Mouse (Mus musculus) intestine, postnatal 0 days (tissue): ENCODE measurements around the gene Tcf7l2. TPM values are rescaled to one million over a fixed set of nuclear protein-coding genes. Genes with fewer than 3 reads are reported as not detected.

Experiments
- ATAC-seq: fragments of 200-750 bp; cut with Nextera tagmentation; 2 replicates; pipeline ENCODE4 v1.8.0; 2017; ENCODE audit warnings: mild to moderate bottlenecking, moderate TSS enrichment, moderate library complexity
- H3K27ac ChIP-seq: fragments of 300-500 bp; sonication (generic); 2 replicates; pipeline ENCODE4 v1.5.1; 2014; ENCODE audit warnings: mild to moderate bottlenecking, low read depth, low read length, moderate library complexity
- H3K27me3 ChIP-seq: fragments of 300-500 bp; sonication (generic); replicated peaks from 2 replicates; pipeline ENCODE4 v1.6.1; 2014; ENCODE audit warnings: low read length, mixed read lengths; ENCODE audit not compliant: control insufficient read depth, insufficient read depth
- H3K36me3 ChIP-seq: fragments of 300-500 bp; sonication (generic); 2 replicates; pipeline ENCODE4 v1.6.1; 2014; ENCODE audit warnings: mild to moderate bottlenecking, moderate library complexity; ENCODE audit not compliant: control insufficient read depth, insufficient read depth
- H3K4me1 ChIP-seq: fragments of 300-500 bp; sonication (generic); replicated peaks from 2 replicates; pipeline ENCODE4 v1.6.1; 2014; ENCODE audit warnings: antibody characterized with exemption, low read length, mixed read lengths; ENCODE audit not compliant: control insufficient read depth, insufficient read depth
- H3K4me2 ChIP-seq: fragments of 300-500 bp; sonication (generic); replicated peaks from 2 replicates; pipeline ENCODE4 v1.6.1; 2014; ENCODE audit warnings: low read depth, mild to moderate bottlenecking, moderate library complexity
- H3K4me3 ChIP-seq: fragments of 300-500 bp; sonication (generic); 2 replicates; pipeline ENCODE4 v1.5.1; 2014; ENCODE audit warnings: low read depth, low read length
- H3K9ac ChIP-seq: fragments of 300-500 bp; sonication (generic); 2 replicates; pipeline ENCODE4 v1.6.1; 2014; ENCODE audit warnings: mild to moderate bottlenecking, low read depth, low read length
- H3K9me3 ChIP-seq: fragments of 300-500 bp; sonication (generic); 2 replicates; pipeline ENCODE4 v1.6.1; 2016; ENCODE audit warnings: mixed run types; ENCODE audit not compliant: control insufficient read depth
- CTCF ChIP-seq: sonication (generic); IDR thresholded peaks from 2 replicates; pipeline ENCODE4 v1.5.1; 2016; ENCODE audit warnings: low read depth, mild to moderate bottlenecking, control low read depth, antibody characterized with exemption, moderate library complexity
- WGBS: fragments of 180-500 bp; shearing (Covaris S2); extraction: QIAGEN DNeasy Blood & Tissue Kit; methylation state at CpG from one replicate; pipeline ENCODE4 v1.1.7; 2014; 5-methylcytosine and 5-hydroxymethylcytosine counted together
- polyA plus RNA-seq: library from polyadenylated mRNA; unstranded; fragments of >200 nt; fragmentation: Nextera tagmentation; extraction: Ambion mirVana; gene quantifications from 2 replicates; pipeline ENCODE4 v1.2.1, GENCODE M21; 2015

Tcf7l2 gene
- 32.4 and 37.4 TPM in 2 replicates for polyA plus RNA-seq

DNA sequence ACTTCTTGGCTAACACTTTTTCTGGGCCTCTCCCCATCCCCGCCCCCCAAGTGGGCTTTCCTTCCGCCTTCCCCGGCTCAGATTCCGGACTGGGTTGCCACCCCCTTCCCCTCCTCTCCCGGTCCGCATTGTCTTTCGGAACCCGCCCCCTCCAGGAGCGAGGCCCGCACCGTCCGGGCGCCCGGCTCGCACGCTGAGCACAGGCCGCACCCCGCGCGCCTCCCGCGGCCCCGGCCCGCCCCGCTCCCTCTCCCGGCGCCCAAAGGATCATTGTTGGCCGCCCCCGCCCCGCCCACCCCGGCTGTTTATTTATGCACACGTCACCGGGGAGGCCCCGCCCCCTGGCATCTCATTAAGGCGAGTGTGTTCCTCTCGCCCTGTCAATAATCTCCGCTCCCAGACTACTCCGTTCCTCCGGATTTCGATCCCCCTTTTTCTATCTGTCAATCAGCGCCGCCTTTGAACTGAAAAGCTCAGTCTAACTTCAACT lies at the start of gene Tcf7l2:
Gene Tcf7l2 (plus strand): TSS at position 382 of the 490 bp plus-strand sequence.
- peak; percentile 25 for TF ChIP-seq CTCF
- H3K27me3 ChIP-seq, result no peaks in the 10 kb centered on the region
- no peaks in the 10 kb centered on the region for H3K36me3 ChIP-seq
- no peaks in the 10 kb centered on the region for H3K9me3 ChIP-seq
- WGBS, result 1% methylated on average over 41 of the region's 42 CpGs
- peak within 1 kb of the TSS; percentile 92 for H3K4me2 ChIP-seq
- peaks cover 4% of the 10 kb centered on the region; the same call in 1 of the 2 replicates for H3K4me1 ChIP-seq
- ATAC-seq, result peak; percentile 85
- H3K9ac ChIP-seq, result peak within 1 kb of the TSS; percentile 96
- H3K4me3 ChIP-seq, result peak within 1 kb of the TSS; percentile 80
- peak within 1 kb of the TSS; percentile 97 for H3K27ac ChIP-seq

DNA sequence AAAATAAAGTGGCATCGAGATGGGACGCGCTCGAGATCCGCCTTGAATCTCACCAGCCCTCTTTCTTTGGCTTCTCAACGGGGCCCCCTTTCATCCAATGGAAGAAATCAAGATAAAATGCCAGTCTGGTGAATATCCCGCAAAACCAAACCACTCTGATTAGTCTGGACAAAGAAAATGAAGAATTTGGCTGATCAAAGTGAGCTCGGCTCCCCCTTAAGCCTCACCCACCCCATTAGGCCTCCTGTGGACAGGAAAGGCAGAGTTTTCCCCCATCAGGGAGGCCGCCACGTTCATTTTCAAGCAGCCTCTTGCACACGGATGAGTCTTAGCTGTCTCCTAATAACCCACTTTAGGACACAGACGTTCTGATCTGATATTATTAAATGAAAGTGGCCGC lies 47.0 kb upstream of the Tcf7l2 start:
- no peaks in the 10 kb centered on the region for H3K36me3 ChIP-seq
- no peaks in the 10 kb centered on the region for H3K9me3 ChIP-seq
- TF ChIP-seq CTCF, result no peak
- H3K9ac ChIP-seq, result no peak overlapping the region
- H3K27ac ChIP-seq, result no peak overlapping the region
- H3K4me1 ChIP-seq, result 0 out of 2 replicates have a peak, but pooled peaks cover 2% of the 10 kb centered on the region
- H3K4me3 ChIP-seq, result no peak overlapping the region
- H3K27me3 ChIP-seq, result no peaks in the 10 kb centered on the region
- WGBS, result 56% methylated on average over 13 of the region's 13 CpGs
- no peak overlapping the region for H3K4me2 ChIP-seq
- no peak for ATAC-seq

DNA sequence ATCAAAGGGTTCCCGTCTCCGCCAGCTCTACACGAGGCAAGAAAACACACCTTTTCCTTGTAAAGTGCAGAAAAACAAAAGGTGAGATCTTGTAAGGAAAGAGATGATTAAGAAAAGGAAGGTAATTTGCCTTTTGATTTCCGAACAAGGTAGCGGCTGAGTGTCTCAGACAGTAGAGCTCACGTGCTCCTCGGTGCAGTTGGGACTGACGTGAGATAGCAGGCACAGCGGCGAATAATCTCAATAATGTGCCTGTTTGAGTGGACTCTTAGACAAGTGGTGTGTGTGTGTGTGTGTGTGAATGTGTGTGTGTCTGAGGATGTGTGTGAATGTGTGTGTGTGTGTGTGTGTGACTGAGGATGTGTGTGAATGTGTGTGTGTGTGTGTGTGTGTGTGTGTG lies 46.2 kb upstream of the Tcf7l2 start:
- Histone ChIP-seq H3K9ac (no peak overlapping the region), H3K27me3 (no peaks in the 10 kb centered on the region), H3K9me3 (no peaks in the 10 kb centered on the region), H3K4me2 (no peak overlapping the region), H3K36me3 (no peaks in the 10 kb centered on the region), H3K4me1 (0 out of 2 replicates have a peak, but pooled peaks cover 4% of the 10 kb centered on the region), H3K27ac (no peak overlapping the region), H3K4me3 (no peak overlapping the region)
- WGBS, result 69% methylated on average over 10 of the region's 10 CpGs
- ATAC-seq, result no peak
- no peak for TF ChIP-seq CTCF

DNA sequence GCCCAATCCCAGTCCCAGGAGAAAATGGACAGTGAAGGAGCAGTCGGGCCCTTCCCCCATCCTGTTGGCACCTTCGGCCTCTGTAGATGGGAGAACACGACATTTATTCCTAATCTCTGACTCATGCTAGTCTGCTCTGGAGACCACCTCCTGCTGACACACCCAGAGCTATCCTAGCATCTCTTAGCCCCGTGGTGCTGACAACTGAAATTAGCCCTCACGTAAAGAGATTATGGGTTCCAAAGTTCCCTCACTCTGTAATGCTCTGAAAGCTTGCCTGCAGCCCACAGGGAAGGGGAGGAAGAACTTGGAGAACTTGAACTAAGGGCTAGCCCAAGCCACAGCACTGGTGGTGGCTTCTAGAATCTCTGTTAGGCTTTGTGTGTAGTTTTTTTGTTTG lies 42.7 kb upstream of the Tcf7l2 start:
- peak; percentile 62 for ATAC-seq
- Histone ChIP-seq H3K27ac (no peak overlapping the region), H3K9me3 (no peaks in the 10 kb centered on the region)

DNA sequence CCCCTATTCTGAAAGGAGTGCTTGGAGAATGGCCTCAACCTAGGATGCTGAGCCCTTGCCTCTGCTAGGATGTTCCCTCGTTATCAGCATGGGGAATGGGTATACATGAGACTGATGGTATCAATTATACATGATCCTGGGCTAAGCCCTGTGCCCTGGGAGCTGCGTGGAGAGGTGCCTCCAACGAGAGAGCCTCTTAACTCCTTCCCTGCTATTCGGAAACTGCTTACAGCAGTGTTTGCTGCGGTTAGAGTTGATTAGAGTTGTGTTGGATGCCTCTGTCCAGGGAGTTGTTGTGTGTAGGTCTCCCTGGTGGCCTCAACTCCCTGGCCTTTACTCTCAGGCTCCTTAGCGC lies 41.4 kb upstream of the Tcf7l2 start:
- no peak overlapping the region for H3K4me3 ChIP-seq
- TF ChIP-seq CTCF, result no peak
- peak overlapping the region; percentile 48 for H3K4me2 ChIP-seq
- ATAC-seq, result peak; percentile 24; the same call in 1 of the 2 replicates
- no peaks in the 10 kb centered on the region for H3K36me3 ChIP-seq
- H3K27me3 ChIP-seq, result no peaks in the 10 kb centered on the region
- WGBS, result 12% methylated on average over 6 of the region's 6 CpGs
- 0 out of 2 replicates have a peak, but pooled peaks cover 4% of the 10 kb centered on the region for H3K4me1 ChIP-seq
- H3K27ac ChIP-seq, result peak overlapping the region; percentile 68
- H3K9me3 ChIP-seq, result no peaks in the 10 kb centered on the region
- no peak overlapping the region for H3K9ac ChIP-seq

More for the DNA sequence above, 42.7 kb upstream of the Tcf7l2 start:
- Histone ChIP-seq H3K36me3 (no peaks in the 10 kb centered on the region), H3K4me1 (0 out of 2 replicates have a peak, but pooled peaks cover 4% of the 10 kb centered on the region), H3K4me2 (no peak overlapping the region), H3K27me3 (no peaks in the 10 kb centered on the region), H3K4me3 (no peak overlapping the region), H3K9ac (no peak overlapping the region)
- no peak for TF ChIP-seq CTCF
- 35% methylated on average over 5 of the region's 5 CpGs for WGBS

DNA sequence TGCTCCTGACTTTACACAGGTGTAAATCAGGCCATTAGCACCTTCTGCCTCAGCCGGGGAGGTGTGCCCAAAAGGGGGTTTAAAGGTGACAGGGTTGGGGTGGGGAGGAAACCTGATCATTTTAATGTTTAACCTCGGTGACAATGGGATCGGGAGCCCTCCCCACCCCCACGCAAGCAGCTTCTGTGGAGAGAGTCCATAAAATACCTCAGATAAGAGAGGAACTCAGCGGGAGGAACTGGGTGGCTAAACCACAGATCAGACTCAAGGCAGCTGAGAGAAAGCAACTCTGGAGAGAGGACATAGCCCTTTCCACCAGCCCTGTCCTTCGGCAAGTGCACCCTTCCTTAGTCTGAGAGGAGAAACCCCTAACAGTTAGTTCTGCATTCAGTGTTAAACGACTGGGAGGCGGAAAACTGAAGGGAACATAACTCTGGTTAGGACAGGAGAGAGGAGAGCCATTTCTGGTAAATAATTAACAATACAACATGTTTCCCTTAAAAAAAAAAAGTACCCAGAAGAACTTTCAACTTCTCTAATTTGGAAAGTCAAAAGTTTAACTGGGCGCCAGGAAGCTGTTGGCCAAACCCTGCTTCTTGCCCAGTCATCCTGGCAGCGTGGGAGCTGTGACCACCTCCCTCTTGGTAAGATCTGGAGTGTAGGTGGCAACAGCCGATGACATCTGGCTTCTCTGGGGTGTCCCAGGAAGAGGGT lies 40.9 kb upstream of the Tcf7l2 start:
- Histone ChIP-seq H3K4me1 (0 out of 2 replicates have a peak, but pooled peaks cover 4% of the 10 kb centered on the region), H3K4me2 (peak overlapping the region; percentile 48), H3K9me3 (no peaks in the 10 kb centered on the region), H3K9ac (no peak overlapping the region), H3K27me3 (no peaks in the 10 kb centered on the region), H3K4me3 (no peak overlapping the region), H3K36me3 (no peaks in the 10 kb centered on the region), H3K27ac (peak overlapping the region; percentile 68)
- TF ChIP-seq CTCF, result no peak
- ATAC-seq, result peak; percentile 77
- 15% methylated on average over 11 of the region's 11 CpGs for WGBS
